Mouse (Mus musculus): Measurements from ENCODE around the gene Rara. TPM values are rescaled to one million over a fixed set of nuclear protein-coding genes. Genes with fewer than 3 reads are reported as not detected.
A peak's percentile ranks its signal among the peaks of the same experiment; 100 is the strongest.
"Not testable (repeated sequence)": the region's sequence is repeated elsewhere in the genome, so short reads cannot be mapped to it uniquely, and the experiment has no call there.

Gene Rara
- total and polyA plus RNA-seq, 3 experiments, result 12.1 to 13.7 TPM; not detected in 1

GRCm38 (mm10) chr11:98988260-98988659 is 60.6 kb downstream of the Rara start:
- not testable (repeated sequence) for H3K27me3 ChIP-seq (ENCODE audit: control insufficient read depth in 1 of 2, insufficient read depth in 2 of 2, low read length in 2 of 2); H3K4me3 ChIP-seq (ENCODE audit: control insufficient read depth in 1 of 2, insufficient read depth in 1 of 2, low read depth in 2 of 2, low read length in 2 of 2); H3K9me3 ChIP-seq (replicated peaks; ENCODE audit: insufficient read depth, low read length); H3K9ac ChIP-seq (ENCODE audit: control insufficient read depth, low read depth, low read length, poor library complexity, severe bottlenecking); H3K79me2 ChIP-seq (ENCODE audit: control insufficient read depth, insufficient read depth, low read length, poor library complexity); H3K27ac ChIP-seq (ENCODE audit: control insufficient read depth, low read depth, low read length); DNase-seq (ENCODE audit: low read depth, low spot score); H3K4me1 ChIP-seq (ENCODE audit: control insufficient read depth in 1 of 2, insufficient read depth in 2 of 2, low read length in 2 of 2)
- TF ChIP-seq TBP (IDR thresholded peaks at IDR 0.05; ENCODE audit: low read depth, low read length), result peak; percentile 83
- peaks cover 0 to 20% of the 10 kb centered on the region in 2 experiments; a peak in 3 of 4 replicates for H3K36me3 ChIP-seq (ENCODE audit: control insufficient read depth in 1 of 2, insufficient read depth in 2 of 2, low read length in 2 of 2)

GRCm38 (mm10) chr11:98990866-98991265 is 63.2 kb downstream of the Rara start:
- Histone ChIP-seq H3K36me3 (ENCODE audit: control insufficient read depth in 1 of 2, insufficient read depth in 2 of 2, low read length in 2 of 2) (peaks cover 0 to 43% of the 10 kb centered on the region in 2 experiments), H3K4me3 (ENCODE audit: control insufficient read depth in 1 of 2, insufficient read depth in 1 of 2, low read depth in 2 of 2, low read length in 2 of 2) (no peak overlapping the region), H3K79me2 (ENCODE audit: control insufficient read depth, insufficient read depth, low read length, poor library complexity) (no peaks in the 10 kb centered on the region), H3K27ac (ENCODE audit: control insufficient read depth, low read depth, low read length) (no peak overlapping the region), H3K9ac (ENCODE audit: control insufficient read depth, low read depth, low read length, poor library complexity, severe bottlenecking) (no peak overlapping the region), H3K9me3 (replicated peaks; ENCODE audit: insufficient read depth, low read length) (no peaks in the 10 kb centered on the region), H3K4me1 (ENCODE audit: control insufficient read depth in 1 of 2, insufficient read depth in 2 of 2, low read length in 2 of 2) (no peaks in the 10 kb centered on the region), H3K27me3 (ENCODE audit: control insufficient read depth in 1 of 2, insufficient read depth in 2 of 2, low read length in 2 of 2) (no peaks in the 10 kb centered on the region)
- peak; percentile 39; the same call in 1 of the 2 replicates for TF ChIP-seq POLR2AphosphoS2 (IDR thresholded peaks at IDR 0.05; ENCODE audit: low read length)
- no peak; a peak in 1 of 4 replicates for TF ChIP-seq POLR2A (IDR thresholded peaks at IDR 0.05; ENCODE audit: control insufficient read depth in 1 of 2, insufficient read depth in 1 of 2, low read depth in 1 of 2, low read length in 2 of 2, poor library complexity in 1 of 2)
- TF ChIP-seq UBTF (IDR thresholded peaks at IDR 0.05; ENCODE audit: borderline replicate concordance, insufficient read depth, low read depth, low read length), result no peak
- no peak for TF ChIP-seq MAFK (IDR thresholded peaks at IDR 0.05; ENCODE audit: borderline replicate concordance, low read depth, low read length)
- TF ChIP-seq CHD2 (IDR thresholded peaks at IDR 0.05; ENCODE audit: low read length), result no peak
- no peak for TF ChIP-seq RCOR1 (IDR thresholded peaks at IDR 0.05; ENCODE audit: low read depth, low read length)
- TF ChIP-seq USF1 (IDR thresholded peaks at IDR 0.05; ENCODE audit: low read depth, low read length), result no peak
- DNase-seq (ENCODE audit: low read depth, low spot score), result no peak

GRCm38 (mm10) chr11:98995987-98996386 is 68.4 kb downstream of the Rara start:
- no peaks in the 10 kb centered on the region for H3K9me3 ChIP-seq (replicated peaks; ENCODE audit: insufficient read depth, low read length)
- DNase-seq (ENCODE audit: low read depth, low spot score), result peak; percentile 21

More at GRCm38 (mm10) chr11:98995987-98996386, 68.4 kb downstream of the Rara start:
- Histone ChIP-seq H3K27me3 (ENCODE audit: control insufficient read depth in 1 of 2, insufficient read depth in 2 of 2, low read length in 2 of 2) (no peaks in the 10 kb centered on the region), H3K36me3 (ENCODE audit: control insufficient read depth in 1 of 2, insufficient read depth in 2 of 2, low read length in 2 of 2) (peaks cover 0 to 81% of the 10 kb centered on the region in 2 experiments), H3K9ac (ENCODE audit: control insufficient read depth, low read depth, low read length, poor library complexity, severe bottlenecking) (no peak overlapping the region), H3K79me2 (ENCODE audit: control insufficient read depth, insufficient read depth, low read length, poor library complexity) (no peaks in the 10 kb centered on the region), H3K4me3 (ENCODE audit: control insufficient read depth in 1 of 2, insufficient read depth in 1 of 2, low read depth in 2 of 2, low read length in 2 of 2) (no peak overlapping the region), H3K4me1 (ENCODE audit: control insufficient read depth in 1 of 2, insufficient read depth in 2 of 2, low read length in 2 of 2) (no peaks in the 10 kb centered on the region), H3K27ac (ENCODE audit: control insufficient read depth, low read depth, low read length) (no peak overlapping the region)
- TF ChIP-seq MYB (IDR thresholded peaks at IDR 0.05; ENCODE audit: low read depth, low read length), result no peak
- no peak for TF ChIP-seq ELF1 (IDR thresholded peaks at IDR 0.05; ENCODE audit: low read depth, low read length)
- TF ChIP-seq SIN3A (IDR thresholded peaks at IDR 0.05; ENCODE audit: low read length), result no peak
- no peak for TF ChIP-seq POLR2AphosphoS5 (IDR thresholded peaks at IDR 0.05; ENCODE audit: borderline replicate concordance, low read depth, low read length)
- TF ChIP-seq MAFK (IDR thresholded peaks at IDR 0.05; ENCODE audit: borderline replicate concordance, low read depth, low read length), result no peak
- TF ChIP-seq GABPA (IDR thresholded peaks at IDR 0.05; ENCODE audit: low read depth, low read length), result no peak
- no peak for TF ChIP-seq USF2 (IDR thresholded peaks at IDR 0.05; ENCODE audit: borderline replicate concordance in 1 of 2, insufficient read depth in 1 of 2, low read depth in 1 of 2, low read length in 2 of 2)
- no peak for TF ChIP-seq NRF1 (IDR thresholded peaks at IDR 0.05; ENCODE audit: insufficient read depth, low read depth, low read length, poor library complexity, severe bottlenecking)
- no peak for TF ChIP-seq MXI1 (IDR thresholded peaks at IDR 0.05; ENCODE audit: low read depth, low read length)
- no peak for TF ChIP-seq MAX (IDR thresholded peaks at IDR 0.05; ENCODE audit: low read length)
- no peak for TF ChIP-seq EP300 (IDR thresholded peaks at IDR 0.05; ENCODE audit: low read depth in 1 of 2, low read length in 2 of 2)
- no peak for TF ChIP-seq E2F4 (IDR thresholded peaks at IDR 0.05; ENCODE audit: borderline replicate concordance, low read depth, low read length)
- no peak for TF ChIP-seq ZKSCAN1 (IDR thresholded peaks at IDR 0.05; ENCODE audit: low read depth, low read length)
- no peak for TF ChIP-seq UBTF (IDR thresholded peaks at IDR 0.05; ENCODE audit: borderline replicate concordance, insufficient read depth, low read depth, low read length)
- no peak for TF ChIP-seq POLR2AphosphoS2 (IDR thresholded peaks at IDR 0.05; ENCODE audit: low read length)
- TF ChIP-seq JUND (IDR thresholded peaks at IDR 0.05; ENCODE audit: low read depth, low read length), result no peak
- no peak for TF ChIP-seq BHLHE40 (IDR thresholded peaks at IDR 0.05; ENCODE audit: borderline replicate concordance, low read depth, low read length)
- no peak for TF ChIP-seq CHD1 (IDR thresholded peaks at IDR 0.05; ENCODE audit: low read depth, low read length)
- TF ChIP-seq MEF2A (IDR thresholded peaks at IDR 0.05; ENCODE audit: extremely low read depth, insufficient replicate concordance, low read depth, low read length, poor library complexity, severe bottlenecking), result no peak
